Mouse (Mus musculus): ENCODE results near the gene Ulk1. TPM values are rescaled to one million over a fixed set of nuclear protein-coding genes. Genes with fewer than 3 reads are reported as not detected.

Gene Ulk1
- total RNA-seq, 1 experiment: 82.7 TPM

GRCm38 (mm10) chr5:110806676-110807075 lies 3.2 kb downstream of the Ulk1 start:
- peak; percentile 63 for DNase-seq (ENCODE audit: low read depth, low spot score)
- Histone ChIP-seq H3K9me3 (ENCODE audit: control insufficient read depth, insufficient read depth, low read depth, low read length) (no peaks in the 10 kb centered on the region), H3K4me1 (ENCODE audit: control insufficient read depth in 2 of 2, insufficient read depth in 2 of 2, low read length in 2 of 2, poor library complexity in 1 of 2) (peaks cover 16 to 25% of the 10 kb centered on the region in 2 experiments), H3K27ac (ENCODE audit: insufficient read depth, low read depth, low read length, poor library complexity, severe bottlenecking) (peak overlapping the region; percentile 98), H3K36me3 (ENCODE audit: control insufficient read depth, insufficient read depth, low read length, poor library complexity, severe bottlenecking) (peaks cover 22% of the 10 kb centered on the region), H3K4me3 (ENCODE audit: insufficient read depth in 1 of 2, low read depth in 1 of 2, low read length in 2 of 2, poor library complexity in 1 of 2, severe bottlenecking in 1 of 2) (peak overlapping the region; percentile 78 to 93; a peak in 3 of 4 replicates), H3K9ac (ENCODE audit: insufficient read depth, low read depth, low read length, poor library complexity, severe bottlenecking) (peak overlapping the region; percentile 14; the same call in 1 of the 2 replicates)
- in situ Hi-C loops (cut with MboI; ENCODE audit: low sequenced_read_pairs in 2 of 2, unreplicated experiment in 2 of 2): no loop called here
- TF ChIP-seq HCFC1 (IDR thresholded peaks at IDR 0.05; ENCODE audit: borderline replicate concordance, insufficient read depth, low read length) (no peak), CHD2 (IDR thresholded peaks at IDR 0.05; ENCODE audit: low read depth, low read length) (0 out of 2 replicates have a peak, but pooled peaks have one; percentile 2)

GRCm38 (mm10) chr5:110806154-110806553 lies 3.7 kb downstream of the Ulk1 start:
- TF ChIP-seq HCFC1 (IDR thresholded peaks at IDR 0.05; ENCODE audit: borderline replicate concordance, insufficient read depth, low read length) (no peak; the same call in 1 of the 2 replicates), CHD2 (IDR thresholded peaks at IDR 0.05; ENCODE audit: low read depth, low read length) (0 out of 2 replicates have a peak, but pooled peaks have one; percentile 36)
- Histone ChIP-seq H3K9me3 (ENCODE audit: control insufficient read depth, insufficient read depth, low read depth, low read length) (no peaks in the 10 kb centered on the region), H3K27ac (ENCODE audit: insufficient read depth, low read depth, low read length, poor library complexity, severe bottlenecking) (peak overlapping the region; percentile 98), H3K4me3 (ENCODE audit: insufficient read depth in 1 of 2, low read depth in 1 of 2, low read length in 2 of 2, poor library complexity in 1 of 2, severe bottlenecking in 1 of 2) (peak overlapping the region; percentile 27 to 78), H3K36me3 (ENCODE audit: control insufficient read depth, insufficient read depth, low read length, poor library complexity, severe bottlenecking) (peaks cover 27% of the 10 kb centered on the region), H3K4me1 (ENCODE audit: control insufficient read depth in 2 of 2, insufficient read depth in 2 of 2, low read length in 2 of 2, poor library complexity in 1 of 2) (peaks cover 16 to 30% of the 10 kb centered on the region in 2 experiments), H3K9ac (ENCODE audit: insufficient read depth, low read depth, low read length, poor library complexity, severe bottlenecking) (peak overlapping the region; percentile 51; the same call in 1 of the 2 replicates)
- in situ Hi-C loops (cut with MboI; ENCODE audit: low sequenced_read_pairs in 2 of 2, unreplicated experiment in 2 of 2): no loop called here
- DNase-seq (ENCODE audit: low read depth, low spot score): peak; percentile 77

GRCm38 (mm10) chr5:110804012-110804743 lies 5.7 kb downstream of the Ulk1 start:
- in situ Hi-C loops (cut with MboI; ENCODE audit: low sequenced_read_pairs in 2 of 2, unreplicated experiment in 2 of 2): no loop called here
- Histone ChIP-seq H3K9ac (ENCODE audit: insufficient read depth, low read depth, low read length, poor library complexity, severe bottlenecking) (peak overlapping the region; percentile 59), H3K9me3 (ENCODE audit: control insufficient read depth, insufficient read depth, low read depth, low read length) (no peaks in the 10 kb centered on the region), H3K4me3 (ENCODE audit: insufficient read depth in 1 of 2, low read depth in 1 of 2, low read length in 2 of 2, poor library complexity in 1 of 2, severe bottlenecking in 1 of 2) (peak overlapping the region; percentile 36 to 45; a peak in 3 of 4 replicates), H3K27ac (ENCODE audit: insufficient read depth, low read depth, low read length, poor library complexity, severe bottlenecking) (peak overlapping the region; percentile 98), H3K36me3 (ENCODE audit: control insufficient read depth, insufficient read depth, low read length, poor library complexity, severe bottlenecking) (peaks cover 47% of the 10 kb centered on the region), H3K4me1 (ENCODE audit: control insufficient read depth in 2 of 2, insufficient read depth in 2 of 2, low read length in 2 of 2, poor library complexity in 1 of 2) (peaks cover 19 to 41% of the 10 kb centered on the region in 2 experiments)
- no peak for TF ChIP-seq CHD2 (IDR thresholded peaks at IDR 0.05; ENCODE audit: low read depth, low read length)
- TF ChIP-seq ZNF384 (IDR thresholded peaks at IDR 0.05; ENCODE audit: low read depth, low read length): no peak
- TF ChIP-seq ZC3H11A (IDR thresholded peaks at IDR 0.05; ENCODE audit: borderline replicate concordance, low read depth, low read length): no peak
- TF ChIP-seq HCFC1 (IDR thresholded peaks at IDR 0.05; ENCODE audit: borderline replicate concordance, insufficient read depth, low read length): no peak
- no peak for TF ChIP-seq MAFK (IDR thresholded peaks at IDR 0.05; ENCODE audit: insufficient read depth, low read depth, low read length)
- DNase-seq (ENCODE audit: low read depth, low spot score): peak; percentile 84

GRCm38 (mm10) chr5:110802809-110803208 lies 7.1 kb downstream of the Ulk1 start:
- peaks cover 57% of the 10 kb centered on the region for H3K36me3 ChIP-seq (ENCODE audit: control insufficient read depth, insufficient read depth, low read length, poor library complexity, severe bottlenecking)

GRCm38 (mm10) chr5:110802186-110802585 lies 7.7 kb downstream of the Ulk1 start:
- in situ Hi-C loops (cut with MboI; ENCODE audit: low sequenced_read_pairs in 2 of 2, unreplicated experiment in 2 of 2): no loop called here
- H3K36me3 ChIP-seq (ENCODE audit: control insufficient read depth, insufficient read depth, low read length, poor library complexity, severe bottlenecking): peaks cover 57% of the 10 kb centered on the region
- H3K27ac ChIP-seq (ENCODE audit: insufficient read depth, low read depth, low read length, poor library complexity, severe bottlenecking): peak overlapping the region; percentile 51
- no peaks in the 10 kb centered on the region for H3K9me3 ChIP-seq (ENCODE audit: control insufficient read depth, insufficient read depth, low read depth, low read length)
- no peak overlapping the region for H3K4me3 ChIP-seq (ENCODE audit: insufficient read depth in 1 of 2, low read depth in 1 of 2, low read length in 2 of 2, poor library complexity in 1 of 2, severe bottlenecking in 1 of 2)
- DNase-seq (ENCODE audit: low read depth, low spot score): no peak
- TF ChIP-seq ZNF384 (IDR thresholded peaks at IDR 0.05; ENCODE audit: low read depth, low read length) (no peak), ZC3H11A (IDR thresholded peaks at IDR 0.05; ENCODE audit: borderline replicate concordance, low read depth, low read length) (no peak), MAFK (IDR thresholded peaks at IDR 0.05; ENCODE audit: insufficient read depth, low read depth, low read length) (no peak), HCFC1 (IDR thresholded peaks at IDR 0.05; ENCODE audit: borderline replicate concordance, insufficient read depth, low read length) (no peak), CHD2 (IDR thresholded peaks at IDR 0.05; ENCODE audit: low read depth, low read length) (no peak)
- peaks cover 19 to 42% of the 10 kb centered on the region in 2 experiments for H3K4me1 ChIP-seq (ENCODE audit: control insufficient read depth in 2 of 2, insufficient read depth in 2 of 2, low read length in 2 of 2, poor library complexity in 1 of 2)
- H3K9ac ChIP-seq (ENCODE audit: insufficient read depth, low read depth, low read length, poor library complexity, severe bottlenecking): no peak overlapping the region

More at GRCm38 (mm10) chr5:110802809-110803208, 7.1 kb downstream of the Ulk1 start:
- in situ Hi-C loops (cut with MboI; ENCODE audit: low sequenced_read_pairs in 2 of 2, unreplicated experiment in 2 of 2): no loop called here
- no peak for DNase-seq (ENCODE audit: low read depth, low spot score)
- Histone ChIP-seq H3K4me1 (ENCODE audit: control insufficient read depth in 2 of 2, insufficient read depth in 2 of 2, low read length in 2 of 2, poor library complexity in 1 of 2) (peaks cover 19 to 44% of the 10 kb centered on the region in 2 experiments), H3K9me3 (ENCODE audit: control insufficient read depth, insufficient read depth, low read depth, low read length) (no peaks in the 10 kb centered on the region), H3K27ac (ENCODE audit: insufficient read depth, low read depth, low read length, poor library complexity, severe bottlenecking) (peak overlapping the region; percentile 14; the same call in 1 of the 2 replicates), H3K9ac (ENCODE audit: insufficient read depth, low read depth, low read length, poor library complexity, severe bottlenecking) (no peak overlapping the region; the same call in 1 of the 2 replicates), H3K4me3 (ENCODE audit: insufficient read depth in 1 of 2, low read depth in 1 of 2, low read length in 2 of 2, poor library complexity in 1 of 2, severe bottlenecking in 1 of 2) (no peak overlapping the region)
- TF ChIP-seq CHD2 (IDR thresholded peaks at IDR 0.05; ENCODE audit: low read depth, low read length): no peak

Measured in ES-E14 (cell line).